Mouse (Mus musculus): ENCODE data around the gene 0610010F05Rik. TPM values are rescaled to one million over a fixed set of nuclear protein-coding genes. Genes with fewer than 3 reads are reported as not detected.

The 0610010F05Rik gene
- polyA plus RNA-seq, 1 experiment: 12.0 TPM

DNA sequence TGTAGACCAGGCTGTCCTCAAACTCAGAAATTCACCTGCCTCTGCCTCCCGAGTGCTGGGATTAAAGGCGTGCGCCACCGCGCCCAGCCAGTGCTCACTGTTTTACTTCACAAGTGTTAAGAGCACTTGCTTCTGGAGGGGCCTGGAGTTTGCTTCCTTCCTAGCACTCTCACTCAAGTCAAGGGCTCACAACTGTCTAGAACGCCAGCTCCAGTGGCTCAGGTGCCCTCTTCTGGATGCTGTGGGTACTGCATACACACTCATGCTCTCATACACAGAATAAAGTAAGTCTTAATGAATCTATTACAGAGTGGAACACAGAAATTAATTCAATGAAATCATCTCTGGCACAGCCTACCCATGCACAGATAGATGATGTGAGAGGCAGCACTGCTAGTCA, 67.7 kb downstream of the 0610010F05Rik start:
- Histone ChIP-seq H3K27me3 (ENCODE audit: control insufficient read depth, insufficient read depth, low read length) (no peaks in the 10 kb centered on the region), H3K36me3 (ENCODE audit: control insufficient read depth, insufficient read depth, low read length) (peaks cover under 1% of the 10 kb centered on the region), H3K4me1 (ENCODE audit: control insufficient read depth, insufficient read depth, low read length) (no peaks in the 10 kb centered on the region), H3K4me3 (ENCODE audit: control insufficient read depth, low read depth, low read length) (no peak overlapping the region), H3K27ac (ENCODE audit: control insufficient read depth, insufficient read depth, low read depth, low read length) (no peak overlapping the region)
- TF ChIP-seq POLR2A (IDR thresholded peaks at IDR 0.05; ENCODE audit: control insufficient read depth, low read depth, low read length): no peak
- peak; percentile 70; the same call in 1 of the 2 replicates for TF ChIP-seq CTCF (IDR thresholded peaks at IDR 0.05; ENCODE audit: control insufficient read depth, insufficient read depth, insufficient replicate concordance, low read depth, low read length)

DNA sequence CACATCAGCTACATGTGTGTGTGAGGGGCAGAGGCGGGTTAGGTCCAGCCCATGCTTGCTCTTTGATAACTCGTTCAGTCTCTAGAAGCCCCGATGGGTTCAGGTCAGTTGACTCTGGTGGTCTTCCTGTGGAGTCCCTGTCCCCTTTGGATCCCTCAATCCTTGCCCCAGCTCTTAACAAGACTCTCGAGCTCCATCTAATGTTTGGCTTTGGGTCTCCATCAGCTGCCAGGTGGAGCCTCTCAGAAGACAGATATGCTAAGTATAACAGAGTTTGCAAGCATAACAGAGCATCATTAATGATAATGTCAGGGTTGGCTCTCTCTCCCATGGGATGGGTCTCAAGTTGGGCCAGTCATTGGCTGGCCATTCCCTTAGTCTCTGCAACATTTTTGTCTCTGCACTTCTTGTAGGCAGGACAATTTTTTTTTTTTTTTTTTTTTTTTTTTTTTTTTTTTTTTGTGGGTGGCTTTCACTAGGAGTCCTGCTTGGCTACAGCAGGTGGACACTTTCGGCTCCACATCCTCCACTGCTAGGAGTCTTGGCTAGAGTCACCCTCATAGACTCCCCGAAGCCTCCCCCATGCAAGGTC, 76.3 kb downstream of the 0610010F05Rik start:
- Histone ChIP-seq H3K27me3 (ENCODE audit: control insufficient read depth, insufficient read depth, low read length) (no peaks in the 10 kb centered on the region), H3K4me1 (ENCODE audit: control insufficient read depth, insufficient read depth, low read length) (no peaks in the 10 kb centered on the region), H3K36me3 (ENCODE audit: control insufficient read depth, insufficient read depth, low read length) (no peaks in the 10 kb centered on the region), H3K4me3 (ENCODE audit: control insufficient read depth, low read depth, low read length) (no peak overlapping the region), H3K27ac (ENCODE audit: control insufficient read depth, insufficient read depth, low read depth, low read length) (no peak overlapping the region)
- TF ChIP-seq POLR2A (IDR thresholded peaks at IDR 0.05; ENCODE audit: control insufficient read depth, low read depth, low read length) (no peak), CTCF (IDR thresholded peaks at IDR 0.05; ENCODE audit: control insufficient read depth, insufficient read depth, insufficient replicate concordance, low read depth, low read length) (no peak)

DNA sequence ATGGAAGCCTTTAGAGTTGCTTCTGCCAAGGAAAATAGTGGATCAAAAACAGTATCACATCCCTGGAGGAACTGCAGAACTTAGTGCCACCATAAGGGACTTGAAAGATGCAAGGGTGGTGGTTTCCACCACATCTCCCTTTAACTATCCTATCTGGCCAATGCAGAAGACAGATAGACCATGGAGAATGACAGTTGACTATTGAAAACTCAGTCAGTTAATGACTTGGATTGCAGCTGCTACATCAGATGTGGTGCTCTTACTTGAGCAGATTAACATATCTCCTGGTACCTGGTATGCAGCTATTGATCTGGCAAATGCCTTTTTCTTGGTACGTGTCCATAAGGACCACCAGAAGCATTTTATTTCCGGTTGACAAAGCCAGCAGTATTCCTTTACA, 96.0 kb downstream of the 0610010F05Rik start:
- Histone ChIP-seq H3K27ac (ENCODE audit: control insufficient read depth, insufficient read depth, low read depth, low read length) (no peak overlapping the region), H3K36me3 (ENCODE audit: control insufficient read depth, insufficient read depth, low read length) (no peaks in the 10 kb centered on the region), H3K27me3 (ENCODE audit: control insufficient read depth, insufficient read depth, low read length) (no peaks in the 10 kb centered on the region), H3K4me3 (ENCODE audit: control insufficient read depth, low read depth, low read length) (no peak overlapping the region), H3K4me1 (ENCODE audit: control insufficient read depth, insufficient read depth, low read length) (no peaks in the 10 kb centered on the region)
- TF ChIP-seq POLR2A (IDR thresholded peaks at IDR 0.05; ENCODE audit: control insufficient read depth, low read depth, low read length) (no peak), CTCF (IDR thresholded peaks at IDR 0.05; ENCODE audit: control insufficient read depth, insufficient read depth, insufficient replicate concordance, low read depth, low read length) (no peak)

DNA sequence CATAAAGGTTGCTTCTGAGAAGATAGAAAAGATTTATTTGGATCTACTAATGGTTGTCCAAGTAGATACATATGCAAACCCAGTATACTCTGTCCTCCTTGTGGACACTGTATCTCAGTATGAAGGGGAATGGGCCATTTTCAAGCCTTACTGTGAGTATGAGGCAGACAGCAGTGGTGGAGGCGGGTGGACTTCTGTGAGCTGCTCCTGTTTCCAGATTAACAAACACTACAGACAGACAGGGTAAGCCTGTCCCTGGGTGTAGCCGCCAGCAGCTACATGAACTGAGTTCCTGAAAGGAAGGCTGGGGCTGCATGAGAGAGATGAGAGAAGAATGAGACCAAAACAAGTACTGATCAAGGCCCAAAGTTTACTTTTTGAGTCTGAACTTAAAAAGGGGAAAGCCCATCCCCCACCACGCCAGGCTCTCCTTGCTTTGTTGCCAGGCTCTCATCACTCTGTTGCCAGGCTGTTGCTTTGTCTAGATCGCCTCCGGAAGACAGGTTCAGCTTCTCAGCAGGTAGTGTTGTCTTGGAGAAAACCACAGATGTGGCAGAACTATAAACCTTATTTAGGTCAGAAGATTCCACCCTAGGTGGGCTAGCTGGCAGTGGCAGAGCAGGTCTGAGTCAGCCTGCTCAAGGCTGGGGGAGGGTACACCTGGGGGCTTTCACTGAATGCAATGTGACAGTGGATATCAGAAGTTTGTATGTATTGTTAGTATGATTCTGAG, 112.8 kb downstream of the 0610010F05Rik start, which contains the start of gene 1700093K21Rik:
TSS of gene 1700093K21Rik (minus strand) at position 683 of the 733 bp plus-strand sequence.
- TF ChIP-seq CTCF (IDR thresholded peaks at IDR 0.05; ENCODE audit: control insufficient read depth, insufficient read depth, insufficient replicate concordance, low read depth, low read length) (no peak), POLR2A (IDR thresholded peaks at IDR 0.05; ENCODE audit: control insufficient read depth, low read depth, low read length) (no peak)
- H3K4me1 ChIP-seq (ENCODE audit: control insufficient read depth, insufficient read depth, low read length): no peaks in the 10 kb centered on the region
- peak within 1 kb of the TSS; percentile 65 for H3K27ac ChIP-seq (ENCODE audit: control insufficient read depth, insufficient read depth, low read depth, low read length)

GRCm38 (mm10) chr11:23518981-23519380, 114.5 kb downstream of the 0610010F05Rik start:
- no peaks in the 10 kb centered on the region for H3K27me3 ChIP-seq (ENCODE audit: control insufficient read depth, insufficient read depth, low read length)
- no peaks in the 10 kb centered on the region for H3K36me3 ChIP-seq (ENCODE audit: control insufficient read depth, insufficient read depth, low read length)
- TF ChIP-seq CTCF (IDR thresholded peaks at IDR 0.05; ENCODE audit: control insufficient read depth, insufficient read depth, insufficient replicate concordance, low read depth, low read length) (no peak), POLR2A (IDR thresholded peaks at IDR 0.05; ENCODE audit: control insufficient read depth, low read depth, low read length) (peak; percentile 69; the same call in 1 of the 2 replicates)
- no peaks in the 10 kb centered on the region for H3K4me1 ChIP-seq (ENCODE audit: control insufficient read depth, insufficient read depth, low read length)
- peak overlapping the region; percentile 71 for H3K27ac ChIP-seq (ENCODE audit: control insufficient read depth, insufficient read depth, low read depth, low read length)
- H3K4me3 ChIP-seq (ENCODE audit: control insufficient read depth, low read depth, low read length): peak overlapping the region; percentile 76

More for the DNA sequence above, 112.8 kb downstream of the 0610010F05Rik start, which contains the start of gene 1700093K21Rik:
- no peaks in the 10 kb centered on the region for H3K36me3 ChIP-seq (ENCODE audit: control insufficient read depth, insufficient read depth, low read length)
- peak within 1 kb of the TSS; percentile 80 for H3K4me3 ChIP-seq (ENCODE audit: control insufficient read depth, low read depth, low read length)
- H3K27me3 ChIP-seq (ENCODE audit: control insufficient read depth, insufficient read depth, low read length): no peaks in the 10 kb centered on the region

- H3K27ac ChIP-seq (ENCODE audit: control insufficient read depth, insufficient read depth, low read depth, low read length): no peak overlapping the region
- H3K36me3 ChIP-seq (ENCODE audit: control insufficient read depth, insufficient read depth, low read length): no peaks in the 10 kb centered on the region
- peak overlapping the region; percentile 63; the same call in 1 of the 2 replicates for H3K4me3 ChIP-seq (ENCODE audit: control insufficient read depth, low read depth, low read length)
- TF ChIP-seq POLR2A (IDR thresholded peaks at IDR 0.05; ENCODE audit: control insufficient read depth, low read depth, low read length) (no peak), CTCF (IDR thresholded peaks at IDR 0.05; ENCODE audit: control insufficient read depth, insufficient read depth, insufficient replicate concordance, low read depth, low read length) (no peak)
- H3K27me3 ChIP-seq (ENCODE audit: control insufficient read depth, insufficient read depth, low read length): no peaks in the 10 kb centered on the region
- no peaks in the 10 kb centered on the region for H3K4me1 ChIP-seq (ENCODE audit: control insufficient read depth, insufficient read depth, low read length)
Measured at GRCm38 (mm10) chr11:23515315-23515714, 118.1 kb downstream of the 0610010F05Rik start.

Other genes starting within 250 kb of the 0610010F05Rik start
- gene Ahsa2, start 135.6 kb downstream of the 0610010F05Rik start, polyA plus RNA-seq (2012; rRNA removed): 4.7 and 6.5 TPM in 2 replicates
- gene 1700093K21Rik, start 112.5 kb downstream of the 0610010F05Rik start, polyA plus RNA-seq (2012; rRNA removed): 132 and 166 TPM in 2 replicates
- 7.2 and 7.9 TPM in 2 replicates for gene Pus10, start 32.0 kb upstream of the 0610010F05Rik start, polyA plus RNA-seq (2012; rRNA removed)
- 32.7 and 35.5 TPM in 2 replicates for gene Pex13, start 32.3 kb upstream of the 0610010F05Rik start, polyA plus RNA-seq (2012; rRNA removed)
- 0.84 and 1.6 TPM in 2 replicates for gene Rel, start 137.3 kb upstream of the 0610010F05Rik start, polyA plus RNA-seq (2012; rRNA removed)

All from testis, adult 2 months (tissue).